Mouse (Mus musculus) heart, adult 10 weeks (tissue): Measurements from ENCODE around the gene Trmt6. TPM values are rescaled to one million over a fixed set of nuclear protein-coding genes. Genes with fewer than 3 reads are reported as not detected.

Experiments
- polyA plus RNA-seq: library from polyadenylated mRNA; stranded (reverse); fragments of 350-450 nt; fragmentation: Illumina TruSeq; extraction: RNeasy Lipid Tissue Mini Kit (QIAGEN cat#74804); gene quantifications from one replicate; pipeline ENCODE4 v1.2.3, GENCODE M21; 2014; ENCODE audit warnings: low read depth, low replicate concordance

The Trmt6 gene
- polyA plus RNA-seq, result 9.6 TPM

DNA sequence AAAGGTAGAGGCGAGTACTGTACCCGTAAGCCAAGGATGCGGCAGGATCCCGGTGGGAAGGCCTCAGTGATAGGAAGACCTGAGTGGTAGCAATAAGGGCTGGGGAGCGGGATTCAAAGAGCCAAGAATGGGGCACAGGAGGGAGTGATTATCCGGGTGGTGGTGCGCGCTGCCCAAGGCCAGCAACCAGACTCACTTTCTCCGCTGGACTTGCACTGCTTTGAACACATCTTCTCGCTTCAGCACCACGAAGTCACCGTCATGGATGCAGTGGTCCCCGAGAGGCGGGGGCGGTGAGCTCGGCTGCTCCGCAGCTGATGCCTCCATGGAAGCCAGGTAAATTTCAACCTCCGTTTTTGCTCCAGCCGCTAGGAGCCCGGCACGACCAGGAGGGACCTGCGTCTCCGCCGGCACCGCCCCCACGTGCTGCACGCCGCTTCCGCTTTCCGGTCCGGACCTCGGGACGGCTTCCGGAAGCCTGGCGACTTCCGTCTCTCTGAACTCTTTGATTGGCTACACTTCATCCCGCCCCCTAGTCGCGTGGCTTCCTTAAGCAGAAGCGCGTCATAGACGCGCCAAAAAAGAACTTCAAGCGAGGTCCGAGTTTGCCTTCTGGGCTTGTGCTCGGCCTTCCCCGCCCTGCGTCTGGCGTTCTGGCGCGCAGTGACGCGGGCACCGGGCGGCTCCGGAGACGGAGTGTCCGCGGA, at the start of gene Trmt6, which contains the start of gene Mcm8:
Trmt6 (minus strand) TSS at position 448 of the 707 bp plus-strand sequence.
Mcm8 (plus strand) TSS at position 534 of the 707 bp plus-strand sequence.

DNA sequence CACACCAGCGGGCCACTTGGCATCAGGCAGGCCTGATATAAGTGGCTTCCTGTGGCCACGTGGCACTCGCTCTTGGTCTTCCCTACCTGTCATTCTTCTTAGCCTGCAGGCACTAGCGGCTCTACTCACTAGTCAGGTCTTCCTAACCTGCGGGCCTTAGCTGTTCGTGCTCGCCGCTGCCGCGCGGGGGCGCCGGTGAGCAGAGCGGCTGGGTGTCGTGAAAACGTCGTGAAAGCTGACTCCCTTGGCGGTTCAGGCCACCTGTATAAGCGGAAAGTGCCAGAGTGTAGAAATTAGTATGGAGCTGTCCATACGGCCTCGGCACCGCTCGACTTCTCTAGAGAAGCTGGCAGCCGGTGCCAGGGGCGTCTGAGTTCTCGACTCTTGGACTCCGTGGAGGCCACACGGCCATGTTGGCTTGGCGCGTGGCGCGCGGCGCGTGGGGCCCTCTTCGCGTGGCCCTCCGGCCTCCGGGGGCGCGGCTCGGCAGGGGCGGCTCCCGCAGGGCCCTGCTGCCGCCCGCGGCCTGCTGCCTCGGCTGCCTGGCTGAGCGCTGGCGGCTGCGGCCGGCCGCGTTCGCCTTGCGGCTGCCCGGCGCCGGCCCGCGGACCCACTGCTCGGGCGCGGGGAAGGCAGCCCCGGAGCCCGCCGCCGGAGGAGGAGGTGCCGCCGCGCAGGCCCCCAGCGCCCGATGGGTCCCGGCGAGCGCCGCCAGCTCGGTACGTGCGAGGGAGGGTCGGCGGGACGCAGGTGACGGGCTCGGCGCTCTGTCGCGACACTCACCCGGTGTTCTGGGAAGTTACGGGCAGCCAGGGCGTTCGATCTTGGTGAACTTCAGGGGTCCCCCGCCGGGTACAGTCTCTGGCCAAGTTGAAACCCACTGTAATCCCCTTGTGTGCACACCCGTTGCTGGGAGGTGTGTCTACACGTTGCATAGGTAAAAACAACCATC, 30.8 kb upstream of the Trmt6 start, which contains the start of gene Crls1:
Crls1 (plus strand) TSS at position 260 of the 952 bp plus-strand sequence.

DNA sequence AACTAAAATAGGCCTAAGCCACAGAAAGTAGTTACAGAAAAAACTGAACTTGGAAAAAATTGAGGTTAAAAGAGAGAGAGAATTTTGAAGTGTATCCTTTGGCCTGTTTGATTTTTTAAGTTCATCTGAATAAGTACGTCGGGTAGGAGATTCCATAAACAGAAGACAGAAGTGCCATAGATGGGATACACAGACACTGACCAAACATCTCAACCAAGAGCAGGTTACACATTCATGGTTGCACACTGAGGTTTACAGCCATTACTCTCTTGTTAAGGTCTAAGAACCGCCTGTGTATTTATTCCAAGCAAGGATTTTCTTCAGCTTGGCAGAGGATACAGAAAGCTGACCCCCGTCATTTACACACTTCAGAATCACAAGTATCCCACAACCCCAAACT, 34.9 kb downstream of the Trmt6 start, which contains the start of gene Chgb:
Chgb (plus strand) TSS at position 301 of the 400 bp plus-strand sequence.

Other genes starting within 250 kb of the Trmt6 start
- 219 TPM for gene Gpcpd1, start 228.3 kb downstream of the Trmt6 start, polyA plus RNA-seq
- 54.5 TPM for gene Shld1, start 129.1 kb downstream of the Trmt6 start, polyA plus RNA-seq
- 0.21 TPM for gene Chgb, start 34.8 kb downstream of the Trmt6 start, polyA plus RNA-seq
- 3.6 TPM for gene Mcm8, start 86 bp upstream of the Trmt6 start, polyA plus RNA-seq
- 30.4 TPM for gene Crls1, start 30.6 kb upstream of the Trmt6 start, polyA plus RNA-seq
- 7.4 TPM for gene Lrrn4, start 64.8 kb upstream of the Trmt6 start, polyA plus RNA-seq
- gene Fermt1, start 129.9 kb upstream of the Trmt6 start, polyA plus RNA-seq, result not detected